13 mouse cellular contexts compared by ENCODE assay signal in the genomic region with DNA sequence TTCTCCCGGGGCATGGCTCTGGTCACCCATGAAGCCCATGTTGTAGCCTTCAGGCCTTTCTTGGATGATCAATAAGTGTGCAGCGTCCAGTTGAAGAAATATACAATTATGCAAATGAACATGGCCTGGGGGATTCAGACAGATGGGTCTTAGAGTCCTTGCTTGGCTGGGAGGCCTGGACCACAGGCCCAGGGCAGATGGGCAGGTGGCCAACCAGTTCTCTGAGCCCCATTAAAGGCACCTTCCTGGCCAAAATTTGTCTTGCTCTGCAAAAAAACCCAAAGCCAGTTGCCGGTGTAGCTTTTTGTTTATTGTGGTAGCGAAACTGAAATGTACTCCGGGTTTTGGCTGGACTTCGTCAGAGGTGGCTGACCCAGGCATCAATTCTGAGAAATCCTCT.
"Had no signal": no experiment of that assay in that cellular context is flagged by ENCODE, and none has a peak within 500 bp of the region (broad histone marks: within the 10 kb centered on the region; RNA-seq: fewer than 3 reads in every experiment).

No protein-coding gene starts in this region.

- H3K36me3 ChIP-seq: limb, embryonic 15.5 days; liver, embryonic 12.5 days; stomach, embryonic 15.5 days had no signal

- ATAC-seq: intestine, postnatal 0 days; liver, embryonic 12.5 days had no signal

- DNase-seq: kidney, adult 9 months; kidney, postnatal 10 days; kidney, postnatal 4 days; lung, embryonic 14.5 days; lung, postnatal 10 days; lung, postnatal 4 days; thymus, postnatal 4 days had no signal

- H3K9ac ChIP-seq: limb, embryonic 15.5 days; liver, embryonic 12.5 days; lung, embryonic 14.5 days; stomach, embryonic 15.5 days had no signal

- H3K27ac ChIP-seq: layer of hippocampus, adult 2 months; limb, embryonic 15.5 days; liver, embryonic 12.5 days; stomach, embryonic 15.5 days had no signal

- H3K4me2 ChIP-seq: limb, embryonic 15.5 days; liver, embryonic 12.5 days; lung, embryonic 14.5 days; midbrain, embryonic 11.5 days; stomach, embryonic 15.5 days had no signal

- H3K9me3 ChIP-seq: limb, embryonic 15.5 days; liver, embryonic 12.5 days; stomach, embryonic 15.5 days had no signal

- H3K4me3 ChIP-seq: layer of hippocampus, adult 2 months; limb, embryonic 15.5 days; liver, embryonic 12.5 days; stomach, embryonic 15.5 days had no signal

- H3K4me1 ChIP-seq: liver, embryonic 12.5 days; stomach, embryonic 15.5 days had no signal

- H3K27me3 ChIP-seq: limb, embryonic 15.5 days; liver, embryonic 12.5 days; stomach, embryonic 15.5 days had no signal
